Mouse (Mus musculus) gastrocnemius, adult 18-20 months (tissue): Measurements from ENCODE around the gene C330007P06Rik. TPM values are rescaled to one million over a fixed set of nuclear protein-coding genes. Genes with fewer than 3 reads are reported as not detected.
A peak's percentile ranks its signal among the peaks of the same experiment; 100 is the strongest.
"Not testable (repeated sequence)": the region's sequence is repeated elsewhere in the genome, so short reads cannot be mapped to it uniquely, and the experiment has no call there.

ENCODE experiments used
- DNase-seq: peaks from one replicate; pipeline ENCODE4 v3.0.0; 2021; ENCODE audit warnings: low spot score
- total RNA-seq, 2 experiments: library from RNA; stranded (reverse); gene quantifications; 2 replicates each; pipeline ENCODE4 v1.2.3; 2021

The C330007P06Rik gene
- total RNA-seq, 2 experiments from 2014 or later = 10.3 to 10.7 TPM

GRCm38 (mm10) chrX:36803189-36803588 is 70.7 kb downstream of the C330007P06Rik start:
- DNase-seq = no peak

DNA sequence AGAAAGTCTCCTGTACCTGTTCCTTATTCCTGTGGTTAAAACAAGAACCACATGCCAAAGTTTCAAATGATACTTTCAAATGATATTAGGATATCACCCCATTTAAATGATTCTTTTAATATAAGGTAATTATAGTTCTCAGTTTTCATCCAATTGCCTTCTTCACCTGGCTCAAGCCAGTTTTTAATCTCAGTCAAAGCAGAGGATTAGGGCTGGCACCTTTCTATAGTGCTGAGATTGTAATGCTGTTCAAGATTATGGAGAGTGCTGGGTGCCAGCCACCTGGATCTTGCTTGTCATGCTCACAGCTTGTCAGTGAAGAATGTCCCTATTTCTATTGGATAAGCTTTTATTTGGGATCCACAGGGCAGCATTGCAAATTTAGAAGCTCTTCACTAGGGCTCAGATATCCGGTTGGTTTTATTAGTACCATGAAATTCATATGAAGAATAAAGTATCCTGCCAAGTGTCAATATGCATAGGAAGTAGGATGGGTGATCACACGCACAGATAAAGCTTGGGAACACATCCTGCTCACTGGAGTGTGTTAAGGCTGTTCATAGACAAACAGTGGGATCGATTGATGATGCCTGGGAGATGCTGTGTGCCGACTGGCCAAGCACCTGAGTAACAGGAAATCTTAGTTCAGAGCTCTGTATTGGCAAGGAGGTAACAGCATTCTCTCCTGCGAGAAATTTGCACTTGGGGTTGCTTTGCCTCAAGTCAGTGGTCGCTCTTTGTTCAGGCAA is 74.6 kb downstream of the C330007P06Rik start:
- no peak for DNase-seq

- not testable (repeated sequence) for DNase-seq
Measured at GRCm38 (mm10) chrX:36796734-36797133, 77.2 kb downstream of the C330007P06Rik start.

DNA sequence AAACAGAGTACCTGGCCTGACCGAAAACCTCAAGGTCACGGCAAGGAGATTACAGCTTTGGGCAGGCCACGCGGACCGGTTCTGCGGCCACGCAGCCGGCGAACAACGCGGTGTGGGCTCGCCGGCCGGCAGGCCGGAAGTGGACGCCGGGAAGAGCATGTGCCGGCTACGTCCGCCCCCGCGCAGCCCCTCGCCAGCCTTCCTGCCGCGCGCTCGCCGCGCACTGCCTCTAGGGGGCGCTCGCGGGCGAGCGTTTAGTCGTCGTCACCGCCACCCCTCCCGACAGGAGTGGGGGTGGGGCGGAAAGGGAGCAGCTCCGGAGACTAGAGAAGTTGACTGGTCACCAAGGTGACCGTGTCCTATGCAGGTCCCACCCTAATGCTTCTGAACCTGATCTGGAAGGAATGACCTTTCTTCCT is 77.7 kb downstream of the C330007P06Rik start:
- DNase-seq = peak; percentile 76

DNA sequence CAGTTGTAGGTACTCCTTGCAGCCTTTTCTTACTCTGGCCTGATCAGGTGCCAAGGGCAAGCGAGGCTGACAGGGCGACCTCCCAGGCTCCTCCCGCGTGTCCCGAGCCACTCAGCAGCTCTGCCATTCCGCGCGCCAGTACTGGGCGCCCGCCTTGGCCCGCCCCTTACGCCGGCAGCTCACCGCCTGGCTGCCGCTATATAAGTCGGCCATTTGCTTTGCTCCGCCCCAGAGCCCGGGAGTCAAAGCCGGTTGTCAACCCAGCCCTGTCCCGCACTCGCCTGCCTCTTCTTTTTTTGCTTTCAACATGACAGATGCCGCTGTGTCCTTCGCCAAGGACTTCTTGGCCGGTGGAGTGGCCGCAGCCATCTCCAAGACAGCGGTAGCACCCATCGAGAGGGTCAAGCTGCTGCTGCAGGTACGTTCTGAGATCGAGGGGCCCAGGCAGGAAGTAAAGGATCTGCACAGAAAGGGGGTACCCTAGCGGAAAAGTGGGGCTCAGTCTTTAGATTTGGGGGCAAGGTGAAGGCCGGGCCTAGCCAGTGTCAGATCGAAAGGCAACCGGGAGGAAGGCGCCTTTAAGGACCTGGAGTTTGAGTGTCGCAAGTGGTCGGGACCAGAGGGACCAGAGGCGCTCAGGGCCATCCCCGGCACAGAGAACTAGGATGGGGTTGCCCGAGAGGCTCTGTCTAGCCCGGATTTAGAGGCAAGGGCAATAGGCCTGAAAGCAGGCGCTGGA is 78.3 kb downstream of the C330007P06Rik start, which contains the start of gene Slc25a5:
TSS of gene Slc25a5 (plus strand) at position 228 of the 739 bp plus-strand sequence.
- DNase-seq = peak; percentile 84

GRCm38 (mm10) chrX:36794571-36794970 is 79.3 kb downstream of the C330007P06Rik start:
- no peak for DNase-seq

DNA sequence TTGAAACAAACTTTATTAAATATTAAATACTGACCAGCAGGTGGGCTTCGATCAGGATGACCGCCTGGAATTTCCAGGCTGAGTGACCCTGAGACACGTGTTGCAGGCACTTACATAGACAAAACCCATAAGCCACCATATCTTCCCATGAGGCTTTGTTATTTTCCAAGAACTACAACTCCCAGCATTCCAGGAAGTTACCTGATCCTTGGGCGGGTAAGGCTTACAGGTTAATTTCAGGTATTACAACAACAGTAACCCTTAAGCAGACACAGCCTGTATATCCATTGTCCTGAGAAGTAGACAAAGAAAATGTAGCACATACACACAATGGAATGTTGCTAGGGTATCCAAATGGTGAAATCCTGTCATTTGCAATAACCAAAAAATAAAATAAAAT is 84.6 kb downstream of the C330007P06Rik start:
- no peak for DNase-seq

GRCm38 (mm10) chrX:36777694-36778093 is 96.2 kb downstream of the C330007P06Rik start:
- DNase-seq = no peak

DNA sequence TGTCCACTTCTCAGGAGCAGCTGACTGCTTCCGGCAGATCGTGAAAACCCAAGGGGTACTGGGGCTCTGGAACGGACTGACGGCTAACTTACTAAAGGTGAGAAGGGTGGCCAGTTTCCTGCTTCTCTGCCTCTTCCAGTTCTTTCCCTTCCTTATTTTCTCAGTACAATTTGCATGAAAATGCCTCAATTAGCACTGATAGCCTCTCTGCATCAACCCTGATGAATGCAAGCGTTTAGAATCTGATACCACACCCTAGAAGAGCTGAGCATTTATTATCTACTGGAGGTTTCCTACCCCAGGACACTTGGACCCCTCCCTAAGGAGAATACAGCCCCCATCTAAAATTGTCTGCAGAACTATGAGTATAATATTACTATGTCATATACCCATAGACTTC is 98.4 kb downstream of the C330007P06Rik start:
- DNase-seq = no peak

Other genes with a start within 250 kb of the C330007P06Rik start
- 1 to 10 TPM; 1.8 to 1.9 TPM for gene Akap17b, start 228.7 kb downstream of the C330007P06Rik start, total RNA-seq
- not detected for gene Slc25a43, start 130.5 kb downstream of the C330007P06Rik start, total RNA-seq
- gene Slc25a5, start 78.5 kb downstream of the C330007P06Rik start, total RNA-seq = 10 to 100 TPM; 58.6 to 65.0 TPM
- 10 to 100 TPM; 39.5 to 42.1 TPM for gene Ube2a, start 211 bp downstream of the C330007P06Rik start, total RNA-seq
- gene Nkrf, start 28.8 kb upstream of the C330007P06Rik start, total RNA-seq = 1 to 10 TPM; 2.9 to 3.1 TPM
- gene Sept6, start 117.7 kb upstream of the C330007P06Rik start, total RNA-seq = 1 to 10 TPM; 1.2 to 1.4 TPM
- gene Sowahd, start 174.7 kb upstream of the C330007P06Rik start, total RNA-seq = not detected
- 100 to 1,000 TPM; 244 to 264 TPM for gene Rpl39, start 211.3 kb upstream of the C330007P06Rik start, total RNA-seq
- 10 to 100 TPM in 1 of 2 experiments, 1 to 10 TPM in 1; 9.7 to 10.5 TPM for gene Upf3b, start 236.2 kb upstream of the C330007P06Rik start, total RNA-seq